Mouse (Mus musculus) urinary bladder, postnatal 14 days (tissue): ENCODE data around the gene Map1b.
A peak's percentile ranks its signal among the peaks of the same experiment; 100 is the strongest.

Source experiments
- DNase-seq: peaks from one replicate; pipeline ENCODE4 v3.0.0; 2021; ENCODE audit warnings: low spot score

Map1b gene

GRCm38 (mm10) chr13:99516448-99516881 lies at the start of gene Map1b:
TSS of gene Map1b (minus strand) at chr13:99516540.
- peak; percentile 62 for DNase-seq

- DNase-seq = peak; percentile 51
Observed at GRCm38 (mm10) chr13:99564346-99564745, 48.0 kb upstream of the Map1b start.

- DNase-seq = no peak
Observed at GRCm38 (mm10) chr13:99563021-99563420, 46.7 kb upstream of the Map1b start.

- no peak for DNase-seq
Observed at GRCm38 (mm10) chr13:99561843-99562550, 45.7 kb upstream of the Map1b start.

- peak; percentile 17 for DNase-seq
Observed at GRCm38 (mm10) chr13:99560674-99561639, 44.6 kb upstream of the Map1b start.

- no peak for DNase-seq
Observed at GRCm38 (mm10) chr13:99558216-99558906, 42.0 kb upstream of the Map1b start.

- DNase-seq = no peak
Observed at GRCm38 (mm10) chr13:99557813-99558212, 41.5 kb upstream of the Map1b start.

- no peak for DNase-seq
Observed at GRCm38 (mm10) chr13:99557331-99557730, 41.0 kb upstream of the Map1b start.

- no peak for DNase-seq
Observed at GRCm38 (mm10) chr13:99554960-99555359, 38.6 kb upstream of the Map1b start.

- no peak for DNase-seq
Observed at GRCm38 (mm10) chr13:99554466-99554865, 38.1 kb upstream of the Map1b start.

- no peak for DNase-seq
Observed at GRCm38 (mm10) chr13:99552381-99552780, 36.0 kb upstream of the Map1b start.

- DNase-seq = no peak
Observed at GRCm38 (mm10) chr13:99550679-99551369, 34.5 kb upstream of the Map1b start.

GRCm38 (mm10) chr13:99550060-99550459 lies 33.7 kb upstream of the Map1b start:
- DNase-seq = no peak

GRCm38 (mm10) chr13:99549584-99549983 lies 33.2 kb upstream of the Map1b start:
- DNase-seq = no peak

GRCm38 (mm10) chr13:99546832-99547231 lies 30.5 kb upstream of the Map1b start:
- DNase-seq = no peak

GRCm38 (mm10) chr13:99545201-99545600 lies 28.9 kb upstream of the Map1b start:
- no peak for DNase-seq

GRCm38 (mm10) chr13:99541429-99542267 lies 25.3 kb upstream of the Map1b start:
- no peak for DNase-seq

GRCm38 (mm10) chr13:99539288-99539687 lies 22.9 kb upstream of the Map1b start:
- no peak for DNase-seq

- DNase-seq = no peak
Observed at GRCm38 (mm10) chr13:99538851-99539250, 22.5 kb upstream of the Map1b start.

GRCm38 (mm10) chr13:99537908-99538513 lies 21.7 kb upstream of the Map1b start:
- no peak for DNase-seq
